Mouse (Mus musculus) activated CD4-positive, CD25-positive, alpha-beta regulatory T cell, adult 4 months (primary cell): Measurements from ENCODE around the gene Acss1. TPM values are rescaled to one million over a fixed set of nuclear protein-coding genes. Genes with fewer than 3 reads are reported as not detected.

Experiments
- polyA plus RNA-seq, 2 experiments: library from polyadenylated mRNA; unstranded; fragments of 100-300 nt; shearing (Covaris generic); gene quantifications; one replicate each; pipeline ENCODE4 v1.2.1; 2017

Gene Acss1
- polyA plus RNA-seq, 2 experiments from 2014 or later, result 13.5 to 13.6 TPM

Other genes starting within 250 kb of the Acss1 start
- gene Zfp442, start 217.0 kb downstream of the Acss1 start, polyA plus RNA-seq, result 1 to 10 TPM; 9.7 to 9.9 TPM
- gene Zfp345, start 183.4 kb downstream of the Acss1 start, polyA plus RNA-seq, result under 1 TPM; 0.28 to 0.38 TPM
- gene Cst7, start 98.1 kb downstream of the Acss1 start, polyA plus RNA-seq, result 100 to 1,000 TPM; 168 to 204 TPM
- 10 to 100 TPM; 16.9 to 18.8 TPM for gene Apmap, start 59.9 kb downstream of the Acss1 start, polyA plus RNA-seq
- not detected for gene Vsx1, start 20.9 kb upstream of the Acss1 start, polyA plus RNA-seq
- gene Entpd6, start 80.5 kb upstream of the Acss1 start, polyA plus RNA-seq, result 10 to 100 TPM; 26.3 to 27.8 TPM
- gene Pygb, start 118.2 kb upstream of the Acss1 start, polyA plus RNA-seq, result 10 to 100 TPM; 33.1 to 49.4 TPM
- gene Abhd12, start 236.2 kb upstream of the Acss1 start, polyA plus RNA-seq, result 10 to 100 TPM; 14.7 to 15.9 TPM
- gene Gins1, start 236.9 kb upstream of the Acss1 start, polyA plus RNA-seq, result 1 to 10 TPM; 8.0 to 9.6 TPM